Mouse (Mus musculus) ES-E14 (cell line): ENCODE results near the gene Zfp536.

Experiments used
- CHD2 ChIP-seq: IDR thresholded peaks from 2 replicates; pipeline ENCODE4 v1.6.1; 2014; ENCODE audit warnings: mild to moderate bottlenecking, low read depth, low read length, inconsistent platforms
- ZC3H11A ChIP-seq: IDR thresholded peaks from 2 replicates; pipeline ENCODE4 v1.6.1; 2012; ENCODE audit warnings: low read depth, mild to moderate bottlenecking, inconsistent platforms, low read length, borderline replicate concordance
- ZNF384 ChIP-seq: IDR thresholded peaks from 2 replicates; pipeline ENCODE4 v1.6.1; 2012; ENCODE audit warnings: low read depth, low read length, inconsistent platforms

DNA sequence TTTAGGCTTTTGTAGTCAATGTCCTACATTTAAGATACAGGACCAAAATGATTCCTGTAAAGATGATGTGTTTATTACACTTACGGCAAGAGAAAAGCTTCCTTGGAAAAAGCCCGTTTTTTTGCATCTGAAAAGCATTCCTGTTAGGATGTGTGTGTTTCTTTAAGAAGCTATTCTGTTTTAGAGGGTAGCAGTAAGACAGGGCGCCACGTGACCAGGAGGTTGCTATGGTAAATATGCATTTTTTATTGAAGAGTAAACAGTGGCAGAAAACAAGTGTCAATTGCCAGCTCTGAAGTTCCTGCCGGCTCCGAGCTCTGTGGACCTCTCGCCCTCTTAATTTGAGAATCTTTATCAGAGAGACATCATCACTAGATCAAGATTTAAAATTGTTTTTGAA, 267.9 kb downstream of the Zfp536 start:
- TF ChIP-seq ZC3H11A: no peak
- TF ChIP-seq CHD2: no peak
- no peak for TF ChIP-seq ZNF384
